Mouse (Mus musculus): ENCODE measurements around the gene Creg1. TPM values are rescaled to one million over a fixed set of nuclear protein-coding genes. Genes with fewer than 3 reads are reported as not detected.
"Not testable (repeated sequence)": the region's sequence is repeated elsewhere in the genome, so short reads cannot be mapped to it uniquely, and the experiment has no call there.

Gene Creg1
- total RNA-seq, 2 experiments from 2014 or later, result 46.2 to 67.4 TPM

- Histone ChIP-seq H3K4me3 (no peak overlapping the region), H3K27ac (no peak overlapping the region)
- intact Hi-C loops (cut with DNase I), result no loop called here
- DNase-seq, result no peak
- TF ChIP-seq CTCF (IDR thresholded peaks at IDR 0.05), result no peak; the same call in 1 of the 2 replicates
Observed at GRCm38 (mm10) chr1:165761522-165762305, 1.8 kb upstream of the Creg1 start.

GRCm38 (mm10) chr1:165762498-165762897, 1.0 kb upstream of the Creg1 start:
- H3K27ac ChIP-seq; DNase-seq; intact Hi-C loops (cut with DNase I); H3K4me3 ChIP-seq: not testable (repeated sequence)

GRCm38 (mm10) chr1:165762914-165763634, 472 bp upstream of the Creg1 start:
- Histone ChIP-seq H3K27ac (peak overlapping the region; percentile 99), H3K4me3 (peak overlapping the region; percentile 74)
- TF ChIP-seq CTCF (IDR thresholded peaks at IDR 0.05), result no peak
- intact Hi-C loops (cut with DNase I), result no loop called here
- no peak for DNase-seq

GRCm38 (mm10) chr1:165764571-165764970, 1.0 kb downstream of the Creg1 start:
- Histone ChIP-seq H3K27ac (peak overlapping the region; percentile 99), H3K4me3 (peak overlapping the region; percentile 74)
- no peak for TF ChIP-seq CTCF (IDR thresholded peaks at IDR 0.05)
- DNase-seq, result no peak
- intact Hi-C loops (cut with DNase I), result no loop called here

GRCm38 (mm10) chr1:165765041-165765440, 1.5 kb downstream of the Creg1 start:
- intact Hi-C loops (cut with DNase I), result no loop called here
- Histone ChIP-seq H3K4me3 (peak overlapping the region; percentile 74), H3K27ac (peak overlapping the region; percentile 99)
- DNase-seq, result no peak
- no peak for TF ChIP-seq CTCF (IDR thresholded peaks at IDR 0.05)

- no peak for TF ChIP-seq CTCF (IDR thresholded peaks at IDR 0.05)
- DNase-seq, result no peak
- H3K4me3 ChIP-seq, result peak overlapping the region; percentile 21; the same call in 1 of the 2 replicates
- intact Hi-C loops (cut with DNase I), result no loop called here
- peak overlapping the region; percentile 32; the same call in 1 of the 2 replicates for H3K27ac ChIP-seq
Observed at GRCm38 (mm10) chr1:165765651-165766294, 2.2 kb downstream of the Creg1 start.

- no peak for DNase-seq
- peak overlapping the region; percentile 21; the same call in 1 of the 2 replicates for H3K4me3 ChIP-seq
- TF ChIP-seq CTCF (IDR thresholded peaks at IDR 0.05), result no peak
- H3K27ac ChIP-seq, result peak overlapping the region; percentile 32; the same call in 1 of the 2 replicates
- intact Hi-C loops (cut with DNase I), result no loop called here
Observed at GRCm38 (mm10) chr1:165766295-165766890, 2.8 kb downstream of the Creg1 start.

GRCm38 (mm10) chr1:165768894-165769512, 5.5 kb downstream of the Creg1 start:
- intact Hi-C loops (cut with DNase I), result no loop called here
- no peak for TF ChIP-seq CTCF (IDR thresholded peaks at IDR 0.05)
- DNase-seq, result no peak
- Histone ChIP-seq H3K4me3 (no peak overlapping the region), H3K27ac (no peak overlapping the region; the same call in 1 of the 2 replicates)

GRCm38 (mm10) chr1:165770181-165770759, 6.7 kb downstream of the Creg1 start:
- Histone ChIP-seq H3K4me3 (no peak overlapping the region), H3K27ac (peak overlapping the region; percentile 28; the same call in 1 of the 2 replicates)
- intact Hi-C loops (cut with DNase I), result loop anchor here (10.0 kb wide), 2 partner anchors 235 to 605 kb away; partner anchors contain the start of genes Pou2f1 and Tada1
- no peak for TF ChIP-seq CTCF (IDR thresholded peaks at IDR 0.05)
- no peak for DNase-seq

GRCm38 (mm10) chr1:165771491-165771897, 7.9 kb downstream of the Creg1 start:
- DNase-seq, result peak; percentile 84
- intact Hi-C loops (cut with DNase I), result loop anchor here (10.0 kb wide), 2 partner anchors 233 to 603 kb away; partner anchors contain the start of genes Pou2f1 and Tada1
- peak overlapping the region; percentile 12; the same call in 1 of the 2 replicates for H3K27ac ChIP-seq
- peak; percentile 95 for TF ChIP-seq CTCF (IDR thresholded peaks at IDR 0.05)
- peak overlapping the region; percentile 33; the same call in 1 of the 2 replicates for H3K4me3 ChIP-seq

GRCm38 (mm10) chr1:165771998-165772397, 8.5 kb downstream of the Creg1 start:
- DNase-seq, result no peak
- intact Hi-C loops (cut with DNase I), result loop anchor here (10.0 kb wide), 2 partner anchors 233 to 603 kb away; partner anchors contain the start of genes Pou2f1 and Tada1
- H3K4me3 ChIP-seq, result peak overlapping the region; percentile 33; the same call in 1 of the 2 replicates
- TF ChIP-seq CTCF (IDR thresholded peaks at IDR 0.05), result no peak
- H3K27ac ChIP-seq, result no peak overlapping the region; the same call in 1 of the 2 replicates

Measured in gastrocnemius, adult 2 months (tissue).